Mouse (Mus musculus) embryonic fibroblast, embryonic 13.5 days (primary cell): Measurements from ENCODE around the gene Phb2.

Experiments
- CTCF ChIP-seq: IDR thresholded peaks from 2 replicates; pipeline ENCODE4 v1.5.1; 2011; ENCODE audit warnings: mild to moderate bottlenecking, control low read depth, low read length, moderate library complexity, borderline replicate concordance; ENCODE audit not compliant: insufficient read depth
- POLR2A ChIP-seq: IDR thresholded peaks from 2 replicates; pipeline ENCODE4 v1.6.1; 2011; ENCODE audit warnings: low read depth, mild to moderate bottlenecking, control low read depth, low read length, moderate library complexity

DNA sequence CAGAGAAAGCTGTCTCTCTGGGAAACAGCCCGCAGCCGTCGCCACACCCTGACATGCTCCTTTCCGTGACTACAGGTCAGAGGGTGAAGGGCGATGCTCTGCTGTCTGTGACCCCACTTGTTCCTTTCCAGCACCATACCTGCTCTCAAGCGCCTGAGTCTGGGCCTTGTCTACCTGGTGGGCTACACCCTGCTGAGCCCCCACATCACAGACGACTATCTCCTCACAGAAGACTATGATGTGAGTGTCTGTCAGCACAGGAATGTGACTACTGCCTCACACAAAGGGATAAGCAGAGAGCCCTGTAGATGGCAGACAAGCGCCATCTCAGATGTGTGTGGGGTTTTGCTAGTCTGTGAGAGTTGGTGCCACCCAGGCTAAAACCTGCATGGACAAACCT is 10.8 kb upstream of the Phb2 start:
- TF ChIP-seq POLR2A (no peak), CTCF (no peak)
